Mouse (Mus musculus): ENCODE data around the gene Agtpbp1. TPM values are rescaled to one million over a fixed set of nuclear protein-coding genes. Genes with fewer than 3 reads are reported as not detected.

Agtpbp1 gene
- 67.4 and 72.5 TPM in 2 replicates for polyA plus RNA-seq (2015; fragmentation: Nextera tagmentation; extraction: Ambion mirVana)

DNA sequence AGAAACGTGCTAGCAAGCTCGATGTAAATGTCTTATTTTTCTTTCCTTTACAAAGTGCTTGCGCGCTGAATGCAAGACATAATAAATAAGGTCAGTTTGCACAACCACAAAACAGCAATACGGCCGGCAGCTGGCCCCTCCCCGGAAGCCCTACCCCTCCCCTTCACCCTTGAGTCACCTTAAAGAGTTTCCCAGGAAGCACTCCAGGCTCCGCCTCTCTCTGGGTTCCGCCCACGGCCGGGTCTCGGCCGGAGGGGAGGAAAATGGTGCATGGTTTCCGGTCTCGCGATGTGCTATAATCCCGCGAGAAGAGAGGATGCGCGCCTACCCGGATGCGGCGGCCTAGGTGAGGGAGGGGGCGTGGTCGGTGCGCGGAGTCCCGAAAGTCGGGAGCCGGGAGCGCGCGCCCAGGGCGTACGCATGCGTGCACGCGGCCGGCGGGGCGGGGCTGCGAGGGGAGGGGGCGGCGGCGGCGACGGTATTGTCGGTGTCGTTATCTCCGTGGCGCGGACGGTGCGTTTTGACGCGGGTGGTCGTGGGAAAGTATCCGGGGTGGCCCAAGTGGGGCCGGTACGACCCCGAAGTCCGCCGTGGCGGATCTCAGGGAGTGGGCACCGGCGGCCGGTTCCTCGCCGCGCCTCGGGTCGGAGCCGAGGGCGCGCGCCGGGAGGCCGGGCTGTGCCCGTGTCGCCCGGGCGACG is at the start of gene Agtpbp1, which contains the start of gene Naa35:
Agtpbp1 (minus strand) TSS at position 281 of the 701 bp plus-strand sequence.
Naa35 (plus strand) TSS at position 313 of the 701 bp plus-strand sequence.
- ATAC-seq (ENCODE audit: low FRiP score) = peak; percentile 99
- H3K4me1 ChIP-seq = peaks cover 38% of the 10 kb centered on the region

DNA sequence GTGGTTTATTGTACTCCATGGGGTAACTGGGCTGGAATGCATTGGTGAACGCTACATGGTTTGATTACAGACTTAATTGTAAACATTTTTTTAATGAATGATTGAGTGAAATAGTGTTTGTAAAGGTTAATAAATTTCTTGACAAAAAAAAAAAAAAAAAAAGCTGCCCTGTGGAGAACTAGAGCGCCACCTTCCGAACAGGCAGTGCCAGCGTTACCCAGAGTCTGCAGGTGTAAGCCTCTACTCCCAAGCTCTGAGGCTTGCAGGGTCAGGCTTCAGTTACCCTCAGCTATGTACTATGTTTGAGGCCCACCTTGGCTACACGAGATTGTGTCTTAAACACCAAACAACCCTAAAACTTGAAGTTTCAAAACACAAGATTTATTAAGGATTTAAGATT is 49.6 kb upstream of the Agtpbp1 start:
- H3K4me1 ChIP-seq = no peaks in the 10 kb centered on the region
- H3K27me3 ChIP-seq (replicated peaks) = no peaks in the 10 kb centered on the region
- H3K27ac ChIP-seq (replicated peaks) = no peak overlapping the region
- H3K36me3 ChIP-seq = peaks cover 77% of the 10 kb centered on the region
- WGBS = 71% methylated on average over 5 of the region's 5 CpGs
- no peaks in the 10 kb centered on the region for H3K9me3 ChIP-seq (replicated peaks)
- H3K4me3 ChIP-seq (replicated peaks) = no peak overlapping the region
- ATAC-seq (ENCODE audit: low FRiP score) = no peak
- H3K9ac ChIP-seq (replicated peaks) = no peak overlapping the region
- no peak overlapping the region for H3K4me2 ChIP-seq

More for the DNA sequence above, at the start of gene Agtpbp1, which contains the start of gene Naa35:
- H3K4me3 ChIP-seq (replicated peaks) = peak within 1 kb of the TSS; percentile 99
- H3K4me2 ChIP-seq = peak within 1 kb of the TSS; percentile 97
- under 1% methylated on average over 83 of the region's 83 CpGs for WGBS
- H3K9me3 ChIP-seq (replicated peaks) = no peaks in the 10 kb centered on the region
- H3K27ac ChIP-seq (replicated peaks) = peak within 1 kb of the TSS; percentile 89
- H3K36me3 ChIP-seq = peaks cover 11% of the 10 kb centered on the region
- no peaks in the 10 kb centered on the region for H3K27me3 ChIP-seq (replicated peaks)
- peak within 1 kb of the TSS; percentile 94 for H3K9ac ChIP-seq (replicated peaks)

- H3K4me2 ChIP-seq = no peak overlapping the region
- H3K4me1 ChIP-seq = no peaks in the 10 kb centered on the region
- H3K36me3 ChIP-seq = peaks cover 82% of the 10 kb centered on the region
- 91% methylated on average over 7 of the region's 7 CpGs for WGBS
- no peak overlapping the region for H3K4me3 ChIP-seq (replicated peaks)
- H3K27me3 ChIP-seq (replicated peaks) = no peaks in the 10 kb centered on the region
- no peak overlapping the region for H3K9ac ChIP-seq (replicated peaks)
- no peak for ATAC-seq (ENCODE audit: low FRiP score)
- no peak overlapping the region for H3K27ac ChIP-seq (replicated peaks)
- H3K9me3 ChIP-seq (replicated peaks) = no peaks in the 10 kb centered on the region
These were observed 41.7 kb upstream of the Agtpbp1 start for GRCm38 (mm10) chr13:59626739-59627138.

GRCm38 (mm10) chr13:59624903-59625302 is 39.9 kb upstream of the Agtpbp1 start:
- no peak overlapping the region for H3K27ac ChIP-seq (replicated peaks)
- no peaks in the 10 kb centered on the region for H3K9me3 ChIP-seq (replicated peaks)
- no peak overlapping the region for H3K9ac ChIP-seq (replicated peaks)
- no peak overlapping the region for H3K4me2 ChIP-seq
- no peak overlapping the region for H3K4me3 ChIP-seq (replicated peaks)
- H3K27me3 ChIP-seq (replicated peaks) = no peaks in the 10 kb centered on the region
- no peak for ATAC-seq (ENCODE audit: low FRiP score)
- 92% methylated on average over 5 of the region's 5 CpGs for WGBS
- peaks cover 81% of the 10 kb centered on the region for H3K36me3 ChIP-seq
- H3K4me1 ChIP-seq = no peaks in the 10 kb centered on the region

DNA sequence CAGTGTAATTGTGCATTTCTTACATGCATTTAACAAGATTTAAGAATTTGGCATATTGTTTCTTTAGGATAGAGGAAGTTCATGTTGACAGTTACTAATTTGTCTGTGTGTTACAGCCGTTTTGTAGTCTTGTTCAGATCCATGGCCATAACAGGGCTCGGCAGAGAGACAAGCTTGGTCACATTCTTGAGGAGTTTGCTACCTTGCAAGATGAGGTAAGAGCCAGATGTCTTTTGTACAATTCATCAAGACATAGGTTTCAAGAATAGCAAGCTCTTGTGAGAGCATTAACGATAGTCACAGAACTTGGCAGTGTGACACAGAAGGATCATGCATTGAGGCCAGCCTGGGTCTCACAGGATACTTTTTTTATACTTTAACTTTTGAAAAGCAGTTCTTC is 39.4 kb upstream of the Agtpbp1 start:
- H3K27ac ChIP-seq (replicated peaks) = no peak overlapping the region
- H3K9me3 ChIP-seq (replicated peaks) = no peaks in the 10 kb centered on the region
- no peak overlapping the region for H3K4me3 ChIP-seq (replicated peaks)
- no peak overlapping the region for H3K9ac ChIP-seq (replicated peaks)
- H3K4me2 ChIP-seq = no peak overlapping the region
- 91% methylated on average over 3 of the region's 3 CpGs for WGBS
- H3K27me3 ChIP-seq (replicated peaks) = no peaks in the 10 kb centered on the region
- no peaks in the 10 kb centered on the region for H3K4me1 ChIP-seq
- peaks cover 78% of the 10 kb centered on the region for H3K36me3 ChIP-seq
- ATAC-seq (ENCODE audit: low FRiP score) = no peak

DNA sequence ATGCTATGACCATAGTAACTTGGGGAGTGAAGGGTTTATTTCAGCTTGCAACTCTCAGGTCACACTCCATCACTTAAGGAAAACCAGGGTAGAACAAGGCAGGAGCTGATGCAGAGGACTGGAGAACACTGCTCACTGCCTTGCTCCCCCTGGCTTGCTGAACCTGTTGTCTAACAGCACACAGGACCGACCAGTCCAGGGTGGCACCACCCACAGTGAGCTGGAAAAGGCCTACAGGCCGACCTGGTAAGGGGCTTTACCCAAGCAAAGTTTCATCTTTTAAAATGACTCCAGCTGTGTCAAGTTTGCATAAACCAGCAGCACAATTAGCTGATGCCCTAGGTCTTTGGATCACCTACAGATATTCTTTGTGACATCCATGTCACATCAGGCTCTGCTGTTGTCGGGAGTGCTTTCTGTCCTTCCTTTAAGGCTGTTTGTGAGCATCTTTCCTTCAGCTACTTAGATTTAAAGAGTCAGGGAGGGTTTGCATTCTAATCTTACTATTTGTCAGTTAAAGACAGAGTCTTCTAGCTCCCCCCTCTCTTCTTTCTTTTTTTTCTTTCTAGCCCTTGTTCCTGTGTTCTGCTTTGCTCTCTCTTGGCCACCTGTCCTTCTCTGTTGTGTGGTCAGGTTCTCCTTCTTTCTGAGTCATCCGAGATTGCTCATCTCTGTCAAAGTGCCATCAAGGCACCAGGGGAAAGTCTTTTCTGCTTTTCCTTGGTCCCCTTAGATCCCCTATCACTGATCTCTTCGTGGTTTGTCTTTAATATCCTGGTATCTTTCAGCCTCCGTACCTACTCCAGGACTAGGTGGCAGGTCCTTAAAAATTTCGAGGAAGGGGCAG is 36.8 kb upstream of the Agtpbp1 start:
- Histone ChIP-seq H3K4me2 (no peak overlapping the region), H3K4me1 (no peaks in the 10 kb centered on the region), H3K27me3 (replicated peaks) (no peaks in the 10 kb centered on the region), H3K4me3 (replicated peaks) (no peak overlapping the region), H3K27ac (replicated peaks) (no peak overlapping the region), H3K9ac (replicated peaks) (no peak overlapping the region), H3K9me3 (replicated peaks) (no peaks in the 10 kb centered on the region), H3K36me3 (peaks cover 77% of the 10 kb centered on the region)
- no peak for ATAC-seq (ENCODE audit: low FRiP score)
- WGBS = 92% methylated on average over 7 of the region's 7 CpGs

GRCm38 (mm10) chr13:59618463-59618862 is 33.4 kb upstream of the Agtpbp1 start:
- no peak overlapping the region for H3K27ac ChIP-seq (replicated peaks)
- H3K27me3 ChIP-seq (replicated peaks) = no peaks in the 10 kb centered on the region
- no peak overlapping the region for H3K9ac ChIP-seq (replicated peaks)
- H3K9me3 ChIP-seq (replicated peaks) = no peaks in the 10 kb centered on the region
- H3K36me3 ChIP-seq = peaks cover 70% of the 10 kb centered on the region
- no peaks in the 10 kb centered on the region for H3K4me1 ChIP-seq
- ATAC-seq (ENCODE audit: low FRiP score) = no peak
- 88% methylated on average over 6 of the region's 6 CpGs for WGBS
- H3K4me3 ChIP-seq (replicated peaks) = no peak overlapping the region
- H3K4me2 ChIP-seq = no peak overlapping the region

DNA sequence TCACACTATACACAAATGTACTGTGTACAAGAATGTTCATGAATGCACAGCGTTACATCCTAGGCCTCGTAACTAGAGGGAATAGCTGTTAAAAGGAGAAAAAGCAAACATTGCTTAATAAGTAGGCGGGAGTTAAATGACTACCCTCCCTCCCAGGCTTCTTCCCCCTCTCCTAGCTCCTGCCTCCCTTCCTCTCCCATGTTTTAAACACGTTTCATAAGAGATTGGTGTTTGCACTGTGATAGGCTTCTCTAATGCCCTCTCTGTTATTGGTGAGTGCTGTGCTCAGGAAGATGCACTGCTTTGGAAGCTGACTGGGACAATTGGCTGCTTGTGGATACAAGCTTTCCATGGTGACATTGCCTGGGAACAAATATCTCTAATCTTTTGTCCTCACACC is 30.5 kb upstream of the Agtpbp1 start:
- peaks cover 72% of the 10 kb centered on the region for H3K36me3 ChIP-seq
- WGBS = 88% methylated on average over 4 of the region's 4 CpGs

GRCm38 (mm10) chr13:59615152-59615551 is 30.1 kb upstream of the Agtpbp1 start:
- Histone ChIP-seq H3K27ac (replicated peaks) (no peak overlapping the region), H3K4me3 (replicated peaks) (no peak overlapping the region), H3K27me3 (replicated peaks) (no peaks in the 10 kb centered on the region), H3K4me1 (no peaks in the 10 kb centered on the region), H3K4me2 (no peak overlapping the region), H3K9me3 (replicated peaks) (no peaks in the 10 kb centered on the region), H3K36me3 (peaks cover 73% of the 10 kb centered on the region), H3K9ac (replicated peaks) (no peak overlapping the region)
- ATAC-seq (ENCODE audit: low FRiP score) = no peak
- WGBS = 54% methylated on average over 4 of the region's 4 CpGs

More for the DNA sequence above, 30.5 kb upstream of the Agtpbp1 start:
- Histone ChIP-seq H3K4me3 (replicated peaks) (no peak overlapping the region), H3K27me3 (replicated peaks) (no peaks in the 10 kb centered on the region), H3K9me3 (replicated peaks) (no peaks in the 10 kb centered on the region), H3K4me2 (no peak overlapping the region), H3K27ac (replicated peaks) (no peak overlapping the region), H3K4me1 (no peaks in the 10 kb centered on the region), H3K9ac (replicated peaks) (no peak overlapping the region)
- ATAC-seq (ENCODE audit: low FRiP score) = no peak

DNA sequence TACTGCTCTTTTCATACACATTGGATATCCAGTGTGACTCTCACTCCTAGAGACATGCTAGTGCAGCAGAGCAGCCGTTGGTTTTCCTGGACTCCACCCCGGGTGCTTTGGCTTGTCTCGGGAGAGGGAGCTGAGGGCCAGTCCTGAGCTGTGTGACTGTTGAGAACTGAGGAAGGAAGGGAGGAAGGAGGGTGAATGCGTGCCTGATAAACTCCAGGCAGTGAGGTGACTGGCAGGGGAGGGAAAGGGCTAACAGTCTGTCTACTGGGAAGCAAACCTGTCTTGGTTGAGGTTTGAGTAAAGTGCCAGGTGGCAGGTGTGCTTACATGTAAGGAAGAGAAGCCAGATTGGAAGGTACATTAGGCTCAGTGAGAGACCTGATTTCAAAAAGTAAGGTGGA is 28.8 kb upstream of the Agtpbp1 start:
- H3K27me3 ChIP-seq (replicated peaks) = no peaks in the 10 kb centered on the region
- no peak overlapping the region for H3K9ac ChIP-seq (replicated peaks)
- ATAC-seq (ENCODE audit: low FRiP score) = no peak
- no peak overlapping the region for H3K4me2 ChIP-seq
- no peak overlapping the region for H3K4me3 ChIP-seq (replicated peaks)
- H3K9me3 ChIP-seq (replicated peaks) = no peaks in the 10 kb centered on the region
- H3K36me3 ChIP-seq = peaks cover 76% of the 10 kb centered on the region
- no peak overlapping the region for H3K27ac ChIP-seq (replicated peaks)
- WGBS = 90% methylated on average over 4 of the region's 4 CpGs
- H3K4me1 ChIP-seq = no peaks in the 10 kb centered on the region

DNA sequence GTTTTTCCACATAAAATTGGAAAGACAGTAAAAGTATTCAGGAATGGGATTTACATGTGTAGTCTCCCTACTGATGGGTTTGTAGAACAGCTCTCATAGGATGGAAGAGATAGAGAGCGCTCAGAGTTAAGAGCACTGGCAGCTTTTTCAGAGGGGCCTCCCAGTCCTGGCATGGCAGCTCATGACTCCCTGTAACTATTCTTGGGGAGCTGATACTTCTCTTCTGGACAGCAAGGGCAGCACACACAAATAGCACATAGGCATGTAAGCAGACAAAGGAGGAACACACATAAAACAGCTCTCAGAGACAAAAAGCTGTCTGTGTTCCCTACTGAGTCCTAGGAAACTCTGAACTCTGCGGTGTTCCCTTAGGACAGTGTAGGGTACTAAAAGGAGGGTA is 25.4 kb upstream of the Agtpbp1 start:
- peaks cover 86% of the 10 kb centered on the region for H3K36me3 ChIP-seq

GRCm38 (mm10) chr13:59609885-59610284 is 24.9 kb upstream of the Agtpbp1 start:
- WGBS = 91% methylated on average over 4 of the region's 4 CpGs
- H3K27me3 ChIP-seq (replicated peaks) = no peaks in the 10 kb centered on the region
- H3K4me3 ChIP-seq (replicated peaks) = no peak overlapping the region
- no peak overlapping the region for H3K4me2 ChIP-seq
- no peak overlapping the region for H3K9ac ChIP-seq (replicated peaks)
- H3K9me3 ChIP-seq (replicated peaks) = no peaks in the 10 kb centered on the region
- no peak for ATAC-seq (ENCODE audit: low FRiP score)
- peaks cover 84% of the 10 kb centered on the region for H3K36me3 ChIP-seq
- H3K27ac ChIP-seq (replicated peaks) = no peak overlapping the region
- no peaks in the 10 kb centered on the region for H3K4me1 ChIP-seq

More for the DNA sequence above, 25.4 kb upstream of the Agtpbp1 start:
- 94% methylated on average over 2 of the region's 2 CpGs for WGBS
- ATAC-seq (ENCODE audit: low FRiP score) = no peak
- no peak overlapping the region for H3K4me3 ChIP-seq (replicated peaks)
- no peaks in the 10 kb centered on the region for H3K9me3 ChIP-seq (replicated peaks)
- no peaks in the 10 kb centered on the region for H3K4me1 ChIP-seq
- no peaks in the 10 kb centered on the region for H3K27me3 ChIP-seq (replicated peaks)
- no peak overlapping the region for H3K9ac ChIP-seq (replicated peaks)
- H3K4me2 ChIP-seq = no peak overlapping the region
- H3K27ac ChIP-seq (replicated peaks) = no peak overlapping the region
